Mouse (Mus musculus): ENCODE results near the gene Kcnip4. TPM values are rescaled to one million over a fixed set of nuclear protein-coding genes. Genes with fewer than 3 reads are reported as not detected.
A peak's percentile ranks its signal among the peaks of the same experiment; 100 is the strongest.

Gene Kcnip4
- polyA plus RNA-seq, 1 experiment from 2014 or later: 2.9 TPM

- no peak overlapping the region for H3K4me2 ChIP-seq
- ATAC-seq (ENCODE audit: insufficient number of reproducible peaks, low FRiP score, low TSS enrichment, low read depth): no peak
- H3K4me3 ChIP-seq: no peak overlapping the region
- H3K9ac ChIP-seq: no peak overlapping the region
- 80% methylated on average over 3 of the region's 3 CpGs for WGBS
- no peaks in the 10 kb centered on the region for H3K9me3 ChIP-seq
- H3K27ac ChIP-seq: no peak overlapping the region
- H3K27me3 ChIP-seq: no peaks in the 10 kb centered on the region
- no peaks in the 10 kb centered on the region for H3K4me1 ChIP-seq
- H3K36me3 ChIP-seq: no peaks in the 10 kb centered on the region
Measured at GRCm38 (mm10) chr5:49291801-49292200, 232.9 kb downstream of the Kcnip4 start.

- peak overlapping the region; percentile 44 for H3K4me2 ChIP-seq
- H3K9ac ChIP-seq: no peak overlapping the region
- H3K27ac ChIP-seq: no peak overlapping the region
- no peaks in the 10 kb centered on the region for H3K36me3 ChIP-seq
- no peak for ATAC-seq (ENCODE audit: insufficient number of reproducible peaks, low FRiP score, low TSS enrichment, low read depth)
- H3K27me3 ChIP-seq: no peaks in the 10 kb centered on the region
- WGBS: 21% methylated on average over 12 of the region's 12 CpGs
- peaks cover 8% of the 10 kb centered on the region for H3K4me1 ChIP-seq
- peak overlapping the region; percentile 21 for H3K4me3 ChIP-seq
- H3K9me3 ChIP-seq: no peaks in the 10 kb centered on the region
Measured at GRCm38 (mm10) chr5:49285455-49286135, 239.1 kb downstream of the Kcnip4 start.

GRCm38 (mm10) chr5:49284776-49285175, 239.9 kb downstream of the Kcnip4 start:
- Histone ChIP-seq H3K4me2 (peak overlapping the region; percentile 44; the same call in 1 of the 2 replicates), H3K27me3 (no peaks in the 10 kb centered on the region), H3K36me3 (no peaks in the 10 kb centered on the region), H3K27ac (no peak overlapping the region), H3K9ac (no peak overlapping the region), H3K9me3 (no peaks in the 10 kb centered on the region), H3K4me1 (peaks cover 8% of the 10 kb centered on the region), H3K4me3 (0 out of 2 replicates have a peak overlapping the region, but pooled peaks have one; percentile 21)
- WGBS: 32% methylated on average over 6 of the region's 6 CpGs
- no peak for ATAC-seq (ENCODE audit: insufficient number of reproducible peaks, low FRiP score, low TSS enrichment, low read depth)

- Histone ChIP-seq H3K4me3 (no peak overlapping the region), H3K36me3 (no peaks in the 10 kb centered on the region), H3K9me3 (no peaks in the 10 kb centered on the region), H3K9ac (no peak overlapping the region), H3K4me2 (no peak overlapping the region), H3K27ac (no peak overlapping the region), H3K27me3 (no peaks in the 10 kb centered on the region), H3K4me1 (peaks cover 8% of the 10 kb centered on the region)
- WGBS: 65% methylated on average over 5 of the region's 5 CpGs
- no peak for ATAC-seq (ENCODE audit: insufficient number of reproducible peaks, low FRiP score, low TSS enrichment, low read depth)
Measured at GRCm38 (mm10) chr5:49283403-49283802, 241.3 kb downstream of the Kcnip4 start.

- no peak for ATAC-seq (ENCODE audit: insufficient number of reproducible peaks, low FRiP score, low TSS enrichment, low read depth)
- no peak overlapping the region for H3K4me2 ChIP-seq
- H3K4me3 ChIP-seq: no peak overlapping the region
- no peak overlapping the region for H3K27ac ChIP-seq
- H3K27me3 ChIP-seq: no peaks in the 10 kb centered on the region
- no peaks in the 10 kb centered on the region for H3K9me3 ChIP-seq
- H3K4me1 ChIP-seq: no peaks in the 10 kb centered on the region
- H3K36me3 ChIP-seq: no peaks in the 10 kb centered on the region
- H3K9ac ChIP-seq: no peak overlapping the region
Measured at GRCm38 (mm10) chr5:49271864-49272263, 252.8 kb downstream of the Kcnip4 start.

- no peaks in the 10 kb centered on the region for H3K27me3 ChIP-seq
- H3K9ac ChIP-seq: no peak overlapping the region
- no peak overlapping the region for H3K27ac ChIP-seq
- ATAC-seq (ENCODE audit: insufficient number of reproducible peaks, low FRiP score, low TSS enrichment, low read depth): no peak
- H3K36me3 ChIP-seq: no peaks in the 10 kb centered on the region
- H3K4me2 ChIP-seq: no peak overlapping the region
- no peak overlapping the region for H3K4me3 ChIP-seq
- no peaks in the 10 kb centered on the region for H3K9me3 ChIP-seq
- H3K4me1 ChIP-seq: no peaks in the 10 kb centered on the region
- WGBS: 78% methylated on average over 8 of the region's 8 CpGs
Measured at GRCm38 (mm10) chr5:49268807-49269206, 255.9 kb downstream of the Kcnip4 start.

GRCm38 (mm10) chr5:49259356-49259755, 265.4 kb downstream of the Kcnip4 start:
- Histone ChIP-seq H3K9me3 (no peaks in the 10 kb centered on the region), H3K4me3 (no peak overlapping the region), H3K36me3 (no peaks in the 10 kb centered on the region), H3K9ac (no peak overlapping the region), H3K27ac (no peak overlapping the region), H3K4me2 (no peak overlapping the region), H3K4me1 (no peaks in the 10 kb centered on the region), H3K27me3 (no peaks in the 10 kb centered on the region)
- ATAC-seq (ENCODE audit: insufficient number of reproducible peaks, low FRiP score, low TSS enrichment, low read depth): no peak
- WGBS: 89% methylated on average over 4 of the region's 4 CpGs

- Histone ChIP-seq H3K4me3 (no peak overlapping the region), H3K4me2 (no peak overlapping the region), H3K27ac (no peak overlapping the region), H3K27me3 (no peaks in the 10 kb centered on the region), H3K4me1 (no peaks in the 10 kb centered on the region), H3K9me3 (no peaks in the 10 kb centered on the region), H3K9ac (no peak overlapping the region), H3K36me3 (no peaks in the 10 kb centered on the region)
- 75% methylated on average over 3 of the region's 3 CpGs for WGBS
- no peak for ATAC-seq (ENCODE audit: insufficient number of reproducible peaks, low FRiP score, low TSS enrichment, low read depth)
Measured at GRCm38 (mm10) chr5:49256850-49257249, 267.9 kb downstream of the Kcnip4 start.

GRCm38 (mm10) chr5:49255983-49256382, 268.7 kb downstream of the Kcnip4 start:
- 80% methylated on average over 4 of the region's 4 CpGs for WGBS
- no peaks in the 10 kb centered on the region for H3K9me3 ChIP-seq

GRCm38 (mm10) chr5:49247081-49247480, 277.6 kb downstream of the Kcnip4 start:
- H3K4me1 ChIP-seq: no peaks in the 10 kb centered on the region
- H3K27me3 ChIP-seq: no peaks in the 10 kb centered on the region
- no peak overlapping the region for H3K9ac ChIP-seq
- no peak overlapping the region for H3K4me2 ChIP-seq
- H3K4me3 ChIP-seq: no peak overlapping the region
- ATAC-seq (ENCODE audit: insufficient number of reproducible peaks, low FRiP score, low TSS enrichment, low read depth): no peak
- H3K9me3 ChIP-seq: no peaks in the 10 kb centered on the region
- WGBS: 84% methylated on average over 2 of the region's 2 CpGs
- no peaks in the 10 kb centered on the region for H3K36me3 ChIP-seq
- H3K27ac ChIP-seq: no peak overlapping the region

More at GRCm38 (mm10) chr5:49255983-49256382, 268.7 kb downstream of the Kcnip4 start:
- no peaks in the 10 kb centered on the region for H3K4me1 ChIP-seq
- H3K4me2 ChIP-seq: no peak overlapping the region
- no peak for ATAC-seq (ENCODE audit: insufficient number of reproducible peaks, low FRiP score, low TSS enrichment, low read depth)
- no peaks in the 10 kb centered on the region for H3K36me3 ChIP-seq
- H3K4me3 ChIP-seq: no peak overlapping the region
- H3K27ac ChIP-seq: no peak overlapping the region
- H3K27me3 ChIP-seq: no peaks in the 10 kb centered on the region
- H3K9ac ChIP-seq: no peak overlapping the region

- Histone ChIP-seq H3K4me1 (no peaks in the 10 kb centered on the region), H3K9ac (no peak overlapping the region), H3K9me3 (no peaks in the 10 kb centered on the region), H3K27ac (no peak overlapping the region), H3K36me3 (no peaks in the 10 kb centered on the region), H3K27me3 (no peaks in the 10 kb centered on the region), H3K4me2 (no peak overlapping the region), H3K4me3 (no peak overlapping the region)
- no peak for ATAC-seq (ENCODE audit: insufficient number of reproducible peaks, low FRiP score, low TSS enrichment, low read depth)
- 81% methylated on average over 4 of the region's 4 CpGs for WGBS
Measured at GRCm38 (mm10) chr5:49244414-49244813, 280.3 kb downstream of the Kcnip4 start.

- no peaks in the 10 kb centered on the region for H3K9me3 ChIP-seq
- no peak overlapping the region for H3K4me3 ChIP-seq
- H3K36me3 ChIP-seq: no peaks in the 10 kb centered on the region
- no peaks in the 10 kb centered on the region for H3K27me3 ChIP-seq
- 96% methylated on average over 6 of the region's 6 CpGs for WGBS
- H3K4me2 ChIP-seq: no peak overlapping the region
- H3K27ac ChIP-seq: no peak overlapping the region
- H3K9ac ChIP-seq: no peak overlapping the region
- no peaks in the 10 kb centered on the region for H3K4me1 ChIP-seq
- no peak for ATAC-seq (ENCODE audit: insufficient number of reproducible peaks, low FRiP score, low TSS enrichment, low read depth)
Measured at GRCm38 (mm10) chr5:49241708-49242107, 283.0 kb downstream of the Kcnip4 start.

Measured in limb, embryonic 15.5 days (tissue).